Mouse (Mus musculus): ENCODE data around the gene Tppp3. TPM values are rescaled to one million over a fixed set of nuclear protein-coding genes. Genes with fewer than 3 reads are reported as not detected.

The Tppp3 gene
- polyA plus RNA-seq (2014; fragmentation: Illumina TruSeq; extraction: RNeasy Lipid Tissue Mini Kit (QIAGEN cat#74804); ENCODE audit: low read depth, low replicate concordance): 75.1 TPM

GRCm38 (mm10) chr8:105471314-105472015 is at the start of gene Tppp3:
Gene Tppp3 (minus strand): TSS chr8:105471526.

DNA sequence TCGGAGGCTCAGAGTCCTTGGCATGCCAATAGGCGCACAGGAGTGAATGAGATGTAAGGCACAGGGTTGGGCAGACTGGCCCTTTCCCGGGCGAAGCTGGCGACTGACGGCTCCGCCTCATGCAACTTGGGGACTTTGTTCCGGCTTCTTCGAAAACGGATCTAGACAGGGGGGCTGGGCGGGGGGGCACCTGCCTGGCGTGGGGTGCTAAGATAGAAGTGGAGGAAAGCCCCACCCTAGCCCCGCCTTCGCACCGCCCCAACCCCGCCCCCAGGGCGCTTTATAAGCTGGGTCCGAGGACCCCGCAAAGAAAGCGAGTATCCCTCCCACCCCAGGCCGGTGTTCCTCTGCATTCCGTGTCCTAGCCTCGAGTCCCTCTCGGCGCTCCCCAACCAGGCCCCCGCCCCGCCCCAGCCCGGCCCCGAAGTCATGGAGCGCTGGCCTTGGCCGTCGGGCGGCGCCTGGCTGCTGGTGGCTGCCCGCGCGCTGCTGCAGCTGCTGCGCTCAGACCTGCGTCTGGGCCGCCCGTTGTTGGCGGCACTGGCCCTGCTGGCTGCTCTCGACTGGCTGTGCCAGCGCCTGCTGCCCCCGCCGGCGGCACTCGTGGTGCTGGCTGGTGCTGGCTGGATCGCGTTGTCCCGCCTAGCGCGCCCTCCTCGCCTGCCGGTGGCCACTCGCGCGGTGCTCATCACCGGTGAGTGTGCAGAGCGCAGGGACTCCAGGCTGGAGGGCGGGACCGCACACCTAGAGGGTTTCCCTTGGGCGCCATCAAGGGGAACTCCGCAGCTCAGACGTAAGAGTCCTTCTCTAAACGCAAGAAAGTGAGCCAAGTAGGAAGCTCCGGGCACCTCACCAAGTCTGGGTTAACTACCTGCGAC is 47.3 kb upstream of the Tppp3 start, which contains the start of gene Hsd11b2:
TSS of gene Hsd11b2 (plus strand) at position 320 of the 878 bp plus-strand sequence.

GRCm38 (mm10) chr8:105496439-105497180 is 25.3 kb upstream of the Tppp3 start, which contains the start of gene Zdhhc1:
Gene Zdhhc1 (minus strand): TSS chr8:105496902.

Other genes starting within 250 kb of the Tppp3 start
- gene D230025D16Rik, start 246.4 kb downstream of the Tppp3 start, polyA plus RNA-seq (2014; fragmentation: Illumina TruSeq; extraction: RNeasy Lipid Tissue Mini Kit (QIAGEN cat#74804); ENCODE audit: low read depth, low replicate concordance): 21.0 TPM
- gene B3gnt9, start 216.4 kb downstream of the Tppp3 start, polyA plus RNA-seq (2014; fragmentation: Illumina TruSeq; extraction: RNeasy Lipid Tissue Mini Kit (QIAGEN cat#74804); ENCODE audit: low read depth, low replicate concordance): 7.4 TPM
- gene Tradd, start 206.9 kb downstream of the Tppp3 start, polyA plus RNA-seq (2014; fragmentation: Illumina TruSeq; extraction: RNeasy Lipid Tissue Mini Kit (QIAGEN cat#74804); ENCODE audit: low read depth, low replicate concordance): 11.6 TPM
- 2.6 TPM for gene Fbxl8, start 206.9 kb downstream of the Tppp3 start, polyA plus RNA-seq (2014; fragmentation: Illumina TruSeq; extraction: RNeasy Lipid Tissue Mini Kit (QIAGEN cat#74804); ENCODE audit: low read depth, low replicate concordance)
- 0.88 TPM for gene Hsf4, start 201.7 kb downstream of the Tppp3 start, polyA plus RNA-seq (2014; fragmentation: Illumina TruSeq; extraction: RNeasy Lipid Tissue Mini Kit (QIAGEN cat#74804); ENCODE audit: low read depth, low replicate concordance)
- gene Nol3, start 195.4 kb downstream of the Tppp3 start, polyA plus RNA-seq (2014; fragmentation: Illumina TruSeq; extraction: RNeasy Lipid Tissue Mini Kit (QIAGEN cat#74804); ENCODE audit: low read depth, low replicate concordance): 6.8 TPM
- 4.7 TPM for gene 4931428F04Rik, start 181.7 kb downstream of the Tppp3 start, polyA plus RNA-seq (2014; fragmentation: Illumina TruSeq; extraction: RNeasy Lipid Tissue Mini Kit (QIAGEN cat#74804); ENCODE audit: low read depth, low replicate concordance)
- 3.1 TPM for gene Exoc3l, start 175.4 kb downstream of the Tppp3 start, polyA plus RNA-seq (2014; fragmentation: Illumina TruSeq; extraction: RNeasy Lipid Tissue Mini Kit (QIAGEN cat#74804); ENCODE audit: low read depth, low replicate concordance)
- 37.2 TPM for gene E2f4, start 173.9 kb downstream of the Tppp3 start, polyA plus RNA-seq (2014; fragmentation: Illumina TruSeq; extraction: RNeasy Lipid Tissue Mini Kit (QIAGEN cat#74804); ENCODE audit: low read depth, low replicate concordance)
- gene Elmo3, start 165.9 kb downstream of the Tppp3 start, polyA plus RNA-seq (2014; fragmentation: Illumina TruSeq; extraction: RNeasy Lipid Tissue Mini Kit (QIAGEN cat#74804); ENCODE audit: low read depth, low replicate concordance): 24.2 TPM
- 5.2 TPM for gene Lrrc29, start 145.2 kb downstream of the Tppp3 start, polyA plus RNA-seq (2014; fragmentation: Illumina TruSeq; extraction: RNeasy Lipid Tissue Mini Kit (QIAGEN cat#74804); ENCODE audit: low read depth, low replicate concordance)
- 61.4 TPM for gene Tmem208, start 145.2 kb downstream of the Tppp3 start, polyA plus RNA-seq (2014; fragmentation: Illumina TruSeq; extraction: RNeasy Lipid Tissue Mini Kit (QIAGEN cat#74804); ENCODE audit: low read depth, low replicate concordance)
- 11.4 TPM for gene Fhod1, start 123.6 kb downstream of the Tppp3 start, polyA plus RNA-seq (2014; fragmentation: Illumina TruSeq; extraction: RNeasy Lipid Tissue Mini Kit (QIAGEN cat#74804); ENCODE audit: low read depth, low replicate concordance)
- 2.4 TPM for gene Slc9a5, start 122.7 kb downstream of the Tppp3 start, polyA plus RNA-seq (2014; fragmentation: Illumina TruSeq; extraction: RNeasy Lipid Tissue Mini Kit (QIAGEN cat#74804); ENCODE audit: low read depth, low replicate concordance)
- gene Plekhg4, start 98.3 kb downstream of the Tppp3 start, polyA plus RNA-seq (2014; fragmentation: Illumina TruSeq; extraction: RNeasy Lipid Tissue Mini Kit (QIAGEN cat#74804); ENCODE audit: low read depth, low replicate concordance): 1.0 TPM
- gene Kctd19, start 58.0 kb downstream of the Tppp3 start, polyA plus RNA-seq (2014; fragmentation: Illumina TruSeq; extraction: RNeasy Lipid Tissue Mini Kit (QIAGEN cat#74804); ENCODE audit: low read depth, low replicate concordance): 4.8 TPM
- 5.2 TPM for gene Lrrc36, start 58.0 kb downstream of the Tppp3 start, polyA plus RNA-seq (2014; fragmentation: Illumina TruSeq; extraction: RNeasy Lipid Tissue Mini Kit (QIAGEN cat#74804); ENCODE audit: low read depth, low replicate concordance)
- gene Zdhhc1, start 25.4 kb upstream of the Tppp3 start, polyA plus RNA-seq (2014; fragmentation: Illumina TruSeq; extraction: RNeasy Lipid Tissue Mini Kit (QIAGEN cat#74804); ENCODE audit: low read depth, low replicate concordance): 32.3 TPM
- gene Hsd11b2, start 47.2 kb upstream of the Tppp3 start, polyA plus RNA-seq (2014; fragmentation: Illumina TruSeq; extraction: RNeasy Lipid Tissue Mini Kit (QIAGEN cat#74804); ENCODE audit: low read depth, low replicate concordance): 1.1 TPM
- 128 TPM for gene Atp6v0d1, start 94.5 kb upstream of the Tppp3 start, polyA plus RNA-seq (2014; fragmentation: Illumina TruSeq; extraction: RNeasy Lipid Tissue Mini Kit (QIAGEN cat#74804); ENCODE audit: low read depth, low replicate concordance)
- gene Ripor1, start 133.7 kb upstream of the Tppp3 start, polyA plus RNA-seq (2014; fragmentation: Illumina TruSeq; extraction: RNeasy Lipid Tissue Mini Kit (QIAGEN cat#74804); ENCODE audit: low read depth, low replicate concordance): 18.4 TPM
- 38.3 TPM for gene Ctcf, start 165.0 kb upstream of the Tppp3 start, polyA plus RNA-seq (2014; fragmentation: Illumina TruSeq; extraction: RNeasy Lipid Tissue Mini Kit (QIAGEN cat#74804); ENCODE audit: low read depth, low replicate concordance)
- gene Agrp, start 165.9 kb upstream of the Tppp3 start, polyA plus RNA-seq (2014; fragmentation: Illumina TruSeq; extraction: RNeasy Lipid Tissue Mini Kit (QIAGEN cat#74804); ENCODE audit: low read depth, low replicate concordance): not detected
- 0.82 TPM for gene Carmil2, start 214.7 kb upstream of the Tppp3 start, polyA plus RNA-seq (2014; fragmentation: Illumina TruSeq; extraction: RNeasy Lipid Tissue Mini Kit (QIAGEN cat#74804); ENCODE audit: low read depth, low replicate concordance)
- gene Acd, start 229.6 kb upstream of the Tppp3 start, polyA plus RNA-seq (2014; fragmentation: Illumina TruSeq; extraction: RNeasy Lipid Tissue Mini Kit (QIAGEN cat#74804); ENCODE audit: low read depth, low replicate concordance): 24.3 TPM
- gene Pard6a, start 229.6 kb upstream of the Tppp3 start, polyA plus RNA-seq (2014; fragmentation: Illumina TruSeq; extraction: RNeasy Lipid Tissue Mini Kit (QIAGEN cat#74804); ENCODE audit: low read depth, low replicate concordance): 13.0 TPM
- gene 4933405L10Rik, start 236.1 kb upstream of the Tppp3 start, polyA plus RNA-seq (2014; fragmentation: Illumina TruSeq; extraction: RNeasy Lipid Tissue Mini Kit (QIAGEN cat#74804); ENCODE audit: low read depth, low replicate concordance): 0.74 TPM
- 6.0 TPM for gene Enkd1, start 236.7 kb upstream of the Tppp3 start, polyA plus RNA-seq (2014; fragmentation: Illumina TruSeq; extraction: RNeasy Lipid Tissue Mini Kit (QIAGEN cat#74804); ENCODE audit: low read depth, low replicate concordance)

Data from adipose tissue, adult 10 weeks (tissue).